Mouse (Mus musculus) hindbrain, embryonic 16.5 days (tissue): ENCODE results near the gene Uts2. TPM values are rescaled to one million over a fixed set of nuclear protein-coding genes. Genes with fewer than 3 reads are reported as not detected.

Source experiments
- ATAC-seq: fragments of 200-750 bp; cut with Nextera tagmentation; 2 replicates; pipeline ENCODE4 v1.8.0; 2017; ENCODE audit warnings: moderate TSS enrichment, moderate library complexity
- H3K27ac ChIP-seq: fragments of 300-500 bp; sonication (generic); 2 replicates; pipeline ENCODE4 v1.5.1; 2014; ENCODE audit warnings: low read depth, mild to moderate bottlenecking, control low read depth, low read length, moderate library complexity
- H3K27me3 ChIP-seq: fragments of 300-500 bp; sonication (generic); replicated peaks from 2 replicates; pipeline ENCODE4 v1.6.1; 2014; ENCODE audit warnings: low read length; ENCODE audit not compliant: control insufficient read depth, insufficient read depth
- H3K36me3 ChIP-seq: fragments of 300-500 bp; sonication (generic); 2 replicates; pipeline ENCODE4 v1.6.1; 2014; ENCODE audit warnings: mild to moderate bottlenecking, low read length, moderate library complexity, mixed read lengths; ENCODE audit not compliant: control insufficient read depth, insufficient read depth
- H3K4me1 ChIP-seq: fragments of 300-500 bp; sonication (generic); 2 replicates; pipeline ENCODE4 v1.6.1; 2014; ENCODE audit warnings: low read depth, low read length; ENCODE audit not compliant: control insufficient read depth, insufficient read depth
- H3K4me2 ChIP-seq: fragments of 300-500 bp; sonication (generic); 2 replicates; pipeline ENCODE4 v1.6.1; 2014; ENCODE audit warnings: mild to moderate bottlenecking, low read length, control low read depth, moderate library complexity
- H3K4me3 ChIP-seq: fragments of 300-500 bp; sonication (generic); 2 replicates; pipeline ENCODE4 v1.5.1; 2014; ENCODE audit warnings: mild to moderate bottlenecking, low read length, control low read depth, moderate library complexity
- H3K9ac ChIP-seq: fragments of 300-500 bp; sonication (generic); 2 replicates; pipeline ENCODE4 v1.6.1; 2014; ENCODE audit warnings: low read depth, mild to moderate bottlenecking, control low read depth, low read length, moderate library complexity
- H3K9me3 ChIP-seq: fragments of 300-500 bp; sonication (generic); 2 replicates; pipeline ENCODE4 v1.6.1; 2014; ENCODE audit warnings: mild to moderate bottlenecking, low read length, moderate library complexity; ENCODE audit not compliant: control insufficient read depth
- WGBS: fragments of 180-500 bp; shearing (Covaris S2); extraction: QIAGEN DNeasy Blood & Tissue Kit; methylation state at CpG from one replicate; pipeline ENCODE4 v1.1.7; 2014; 5-methylcytosine and 5-hydroxymethylcytosine counted together
- polyA plus RNA-seq: library from polyadenylated mRNA; unstranded; fragments of >200 nt; fragmentation: Nextera tagmentation; extraction: Ambion mirVana; gene quantifications from 2 replicates; pipeline ENCODE4 v1.2.1, GENCODE M21; 2015

Gene Uts2
- polyA plus RNA-seq, 1 experiment from 2014 or later, result 0.85 TPM

GRCm38 (mm10) chr4:150966556-150966955, 30.3 kb upstream of the Uts2 start:
- Histone ChIP-seq H3K4me2 (no peak overlapping the region), H3K27me3 (no peaks in the 10 kb centered on the region), H3K36me3 (no peaks in the 10 kb centered on the region), H3K4me3 (no peak overlapping the region), H3K9ac (no peak overlapping the region), H3K9me3 (no peaks in the 10 kb centered on the region), H3K4me1 (peaks cover 3% of the 10 kb centered on the region; the same call in 1 of the 2 replicates), H3K27ac (no peak overlapping the region)
- 17% methylated on average over 7 of the region's 7 CpGs for WGBS
- no peak for ATAC-seq

- 91% methylated on average over 8 of the region's 8 CpGs for WGBS
- Histone ChIP-seq H3K9me3 (no peaks in the 10 kb centered on the region), H3K36me3 (no peaks in the 10 kb centered on the region), H3K9ac (no peak overlapping the region), H3K4me2 (no peak overlapping the region), H3K4me1 (peaks cover 3% of the 10 kb centered on the region; the same call in 1 of the 2 replicates), H3K27ac (no peak overlapping the region), H3K4me3 (no peak overlapping the region), H3K27me3 (no peaks in the 10 kb centered on the region)
- no peak for ATAC-seq
These were observed 27.9 kb upstream of the Uts2 start for GRCm38 (mm10) chr4:150968956-150969355.

GRCm38 (mm10) chr4:150973264-150973663, 23.6 kb upstream of the Uts2 start:
- no peaks in the 10 kb centered on the region for H3K4me1 ChIP-seq
- ATAC-seq, result no peak
- H3K4me2 ChIP-seq, result no peak overlapping the region
- H3K9me3 ChIP-seq, result no peaks in the 10 kb centered on the region
- no peak overlapping the region for H3K9ac ChIP-seq
- H3K27ac ChIP-seq, result no peak overlapping the region
- no peaks in the 10 kb centered on the region for H3K27me3 ChIP-seq
- no peak overlapping the region for H3K4me3 ChIP-seq
- 81% methylated on average over 8 of the region's 8 CpGs for WGBS
- no peaks in the 10 kb centered on the region for H3K36me3 ChIP-seq

- WGBS, result 39% methylated on average over 1 of the region's 1 CpGs
- H3K27ac ChIP-seq, result no peak overlapping the region
- H3K9ac ChIP-seq, result no peak overlapping the region
- H3K4me3 ChIP-seq, result no peak overlapping the region
- H3K9me3 ChIP-seq, result no peaks in the 10 kb centered on the region
- H3K4me1 ChIP-seq, result no peaks in the 10 kb centered on the region
- no peak for ATAC-seq
- no peak overlapping the region for H3K4me2 ChIP-seq
- H3K36me3 ChIP-seq, result no peaks in the 10 kb centered on the region
- H3K27me3 ChIP-seq, result no peaks in the 10 kb centered on the region
These were observed 21.8 kb upstream of the Uts2 start for GRCm38 (mm10) chr4:150975145-150975544.

- H3K9ac ChIP-seq, result no peak overlapping the region
These were observed 18.6 kb upstream of the Uts2 start for GRCm38 (mm10) chr4:150978156-150978910.

GRCm38 (mm10) chr4:150979455-150979854, 17.4 kb upstream of the Uts2 start:
- Histone ChIP-seq H3K4me2 (no peak overlapping the region), H3K9ac (no peak overlapping the region), H3K36me3 (no peaks in the 10 kb centered on the region), H3K4me3 (no peak overlapping the region), H3K4me1 (no peaks in the 10 kb centered on the region), H3K27me3 (no peaks in the 10 kb centered on the region), H3K9me3 (no peaks in the 10 kb centered on the region), H3K27ac (no peak overlapping the region)
- WGBS, result 87% methylated on average over 9 of the region's 9 CpGs
- ATAC-seq, result no peak

More at GRCm38 (mm10) chr4:150978156-150978910, 18.6 kb upstream of the Uts2 start:
- no peaks in the 10 kb centered on the region for H3K9me3 ChIP-seq
- no peaks in the 10 kb centered on the region for H3K36me3 ChIP-seq
- H3K4me2 ChIP-seq, result no peak overlapping the region
- H3K27ac ChIP-seq, result no peak overlapping the region
- H3K4me1 ChIP-seq, result no peaks in the 10 kb centered on the region
- H3K27me3 ChIP-seq, result no peaks in the 10 kb centered on the region
- no peak overlapping the region for H3K4me3 ChIP-seq
- no peak for ATAC-seq
- WGBS, result 86% methylated on average over 21 of the region's 21 CpGs

GRCm38 (mm10) chr4:150980153-150980552, 16.7 kb upstream of the Uts2 start:
- no peak overlapping the region for H3K27ac ChIP-seq
- no peak for ATAC-seq
- WGBS, result 89% methylated on average over 5 of the region's 5 CpGs
- no peak overlapping the region for H3K4me2 ChIP-seq
- no peaks in the 10 kb centered on the region for H3K9me3 ChIP-seq
- no peak overlapping the region for H3K4me3 ChIP-seq
- no peaks in the 10 kb centered on the region for H3K36me3 ChIP-seq
- H3K4me1 ChIP-seq, result no peaks in the 10 kb centered on the region
- no peaks in the 10 kb centered on the region for H3K27me3 ChIP-seq
- H3K9ac ChIP-seq, result no peak overlapping the region

- WGBS, result 52% methylated on average over 6 of the region's 6 CpGs
- Histone ChIP-seq H3K4me3 (no peak overlapping the region), H3K27me3 (no peaks in the 10 kb centered on the region), H3K4me2 (no peak overlapping the region), H3K36me3 (no peaks in the 10 kb centered on the region), H3K4me1 (no peaks in the 10 kb centered on the region), H3K27ac (no peak overlapping the region), H3K9me3 (no peaks in the 10 kb centered on the region), H3K9ac (no peak overlapping the region)
- no peak for ATAC-seq
These were observed 6.7 kb upstream of the Uts2 start for GRCm38 (mm10) chr4:150990148-150990547.

GRCm38 (mm10) chr4:150998626-150999025, 1.7 kb downstream of the Uts2 start:
- H3K4me3 ChIP-seq, result no peak overlapping the region
- H3K27ac ChIP-seq, result no peak overlapping the region
- H3K4me1 ChIP-seq, result no peaks in the 10 kb centered on the region
- ATAC-seq, result no peak
- H3K36me3 ChIP-seq, result no peaks in the 10 kb centered on the region
- WGBS, result 96% methylated on average over 9 of the region's 9 CpGs
- no peak overlapping the region for H3K4me2 ChIP-seq
- H3K27me3 ChIP-seq, result no peaks in the 10 kb centered on the region
- no peaks in the 10 kb centered on the region for H3K9me3 ChIP-seq
- H3K9ac ChIP-seq, result no peak overlapping the region
